Mouse (Mus musculus) stomach, postnatal 0 days (tissue): ENCODE measurements at regions not wholly inside any gene's neighbourhood (a gene's known extent, or its start where the extent isn't known, plus 50 kb on each side); places are given as distances from the start of the nearest gene placed in this dataset.

ENCODE experiments used
- ATAC-seq: fragments of 200-750 bp; cut with Nextera tagmentation; 2 replicates; pipeline ENCODE4 v1.8.0; 2017; ENCODE audit not compliant: low FRiP score, low TSS enrichment
- DNase-seq: peaks from one replicate; pipeline ENCODE4 v3.0.0-alpha.2; 2016; ENCODE audit warnings: low spot score
- H3K27ac ChIP-seq: fragments of 300-500 bp; sonication (generic); replicated peaks from 2 replicates; pipeline ENCODE4 v1.5.1; 2014; ENCODE audit warnings: mild to moderate bottlenecking, control low read depth
- H3K27me3 ChIP-seq: fragments of 300-500 bp; sonication (generic); 2 replicates; pipeline ENCODE4 v1.6.1; 2014; ENCODE audit warnings: low read length; ENCODE audit not compliant: control insufficient read depth, insufficient read depth
- H3K36me3 ChIP-seq: fragments of 300-500 bp; sonication (generic); 2 replicates; pipeline ENCODE4 v1.6.1; 2014; ENCODE audit warnings: low read length, mixed read lengths; ENCODE audit not compliant: control insufficient read depth, insufficient read depth
- H3K4me1 ChIP-seq: fragments of 300-500 bp; sonication (generic); replicated peaks from 2 replicates; pipeline ENCODE4 v1.6.1; 2014; ENCODE audit warnings: antibody characterized with exemption; ENCODE audit not compliant: control insufficient read depth, insufficient read depth
- H3K4me2 ChIP-seq: fragments of 300-500 bp; sonication (generic); replicated peaks from 2 replicates; pipeline ENCODE4 v1.6.1; 2014; ENCODE audit warnings: low read depth, mild to moderate bottlenecking, control low read depth, moderate library complexity
- H3K4me3 ChIP-seq: fragments of 300-500 bp; sonication (generic); 2 replicates; pipeline ENCODE4 v1.5.1; 2014; ENCODE audit warnings: low read depth, low read length, control low read depth
- H3K9ac ChIP-seq: fragments of 300-500 bp; sonication (generic); 2 replicates; pipeline ENCODE4 v1.6.1; 2014; ENCODE audit warnings: mild to moderate bottlenecking, low read length, control low read depth, mixed read lengths
- H3K9me3 ChIP-seq: fragments of 300-500 bp; sonication (generic); 2 replicates; pipeline ENCODE4 v1.6.1; 2016; ENCODE audit warnings: low read length; ENCODE audit not compliant: control insufficient read depth
- CTCF ChIP-seq: IDR thresholded peaks from 2 replicates; pipeline ENCODE4 v1.5.1; 2016; ENCODE audit warnings: antibody characterized with exemption, low read depth, mild to moderate bottlenecking, moderate library complexity
- EP300 ChIP-seq: optimal IDR thresholded peaks from 2 replicates; pipeline ENCODE3; 2016; ENCODE audit warnings: antibody characterized with exemption
- WGBS: fragments of 180-500 bp; shearing (Covaris S2); extraction: QIAGEN DNeasy Blood & Tissue Kit; methylation state at CpG from one replicate; pipeline ENCODE4 v1.1.7; 2014; 5-methylcytosine and 5-hydroxymethylcytosine counted together

- Histone ChIP-seq H3K4me1 (no peaks in the 10 kb centered on the region), H3K9ac (no peak overlapping the region), H3K36me3 (no peaks in the 10 kb centered on the region), H3K9me3 (no peaks in the 10 kb centered on the region), H3K4me2 (no peak overlapping the region), H3K4me3 (no peak overlapping the region), H3K27me3 (no peaks in the 10 kb centered on the region), H3K27ac (no peak overlapping the region)
- ATAC-seq (no peak), DNase-seq (no peak)
- no peak for TF ChIP-seq EP300
- no peak for TF ChIP-seq CTCF
- WGBS, result 56% methylated on average over 3 of the region's 3 CpGs
Measured at GRCm38 (mm10) chr3:80285246-80285645, 400.9 kb downstream of the Fam198b start.

DNA sequence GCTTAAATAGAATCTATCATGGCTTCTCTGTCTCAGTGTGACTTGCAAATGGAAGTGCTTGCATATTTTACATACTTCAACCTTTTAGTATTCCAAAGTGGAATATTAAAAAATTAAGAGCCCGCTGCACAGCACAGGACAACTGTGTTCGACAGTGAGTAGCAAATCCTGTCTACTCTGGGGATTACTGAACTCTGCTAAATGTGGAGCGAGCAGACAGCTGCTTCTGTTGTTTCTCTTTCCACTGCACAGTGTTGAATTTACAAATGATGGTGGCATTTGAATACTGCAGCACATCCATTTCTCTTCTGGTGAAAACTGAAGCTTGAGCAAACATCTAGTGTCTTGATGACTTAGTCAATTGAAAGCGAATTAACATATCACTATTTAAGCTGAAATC is 409.2 kb downstream of the Fam198b start:
- Histone ChIP-seq H3K9me3 (no peaks in the 10 kb centered on the region), H3K36me3 (no peaks in the 10 kb centered on the region), H3K9ac (no peak overlapping the region), H3K27ac (no peak overlapping the region), H3K4me2 (no peak overlapping the region), H3K4me1 (no peaks in the 10 kb centered on the region), H3K27me3 (no peaks in the 10 kb centered on the region), H3K4me3 (no peak overlapping the region)
- 72% methylated on average over 4 of the region's 4 CpGs for WGBS
- no peak for ATAC-seq
- no peak for DNase-seq
- no peak for TF ChIP-seq EP300
- no peak for TF ChIP-seq CTCF

DNA sequence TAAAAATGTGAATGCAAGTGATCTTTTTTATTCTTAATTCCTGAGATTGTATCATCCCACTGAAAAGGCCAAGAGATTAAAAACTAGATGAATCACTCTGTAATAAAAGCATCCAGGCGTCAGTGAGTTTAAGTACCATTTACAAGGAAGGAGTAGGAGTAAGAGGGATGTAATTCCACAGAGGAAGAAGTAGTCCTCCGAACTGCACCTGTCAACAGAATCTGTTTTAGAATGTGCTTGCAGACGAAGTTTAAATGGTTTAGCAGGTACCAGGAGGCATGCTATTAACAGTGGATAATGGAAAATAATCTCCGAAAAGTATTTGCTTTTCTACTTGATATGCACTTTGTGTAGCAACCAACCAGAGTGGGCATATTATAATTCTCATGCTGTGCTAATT is 423.3 kb downstream of the Fam198b start:
- Histone ChIP-seq H3K4me3 (no peak overlapping the region), H3K9ac (no peak overlapping the region), H3K36me3 (no peaks in the 10 kb centered on the region), H3K9me3 (no peaks in the 10 kb centered on the region), H3K4me2 (no peak overlapping the region), H3K27ac (no peak overlapping the region), H3K27me3 (no peaks in the 10 kb centered on the region), H3K4me1 (no peaks in the 10 kb centered on the region)
- TF ChIP-seq EP300, result no peak
- no peak for TF ChIP-seq CTCF
- 58% methylated on average over 4 of the region's 4 CpGs for WGBS
- ATAC-seq, result no peak
- no peak for DNase-seq

DNA sequence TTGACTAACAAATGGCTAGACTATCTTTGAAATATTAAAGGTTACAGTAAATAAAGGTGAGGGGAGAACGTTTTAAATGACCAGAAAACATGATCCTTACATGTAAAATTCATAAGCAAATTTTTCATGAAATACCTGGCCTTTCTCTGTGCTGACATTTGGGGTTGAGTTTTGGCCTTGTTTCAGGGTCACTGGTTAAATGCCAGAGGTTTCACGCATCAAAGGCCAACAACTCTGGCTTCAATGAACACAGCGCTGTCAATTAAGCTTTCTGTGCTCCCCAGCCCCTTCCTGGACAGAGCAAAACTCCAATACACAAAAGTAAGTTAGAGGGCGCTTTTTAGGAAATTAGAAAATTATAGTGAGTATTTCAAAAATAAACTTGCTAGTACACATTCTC is 425.6 kb downstream of the Fam198b start:
- H3K4me3 ChIP-seq, result no peak overlapping the region
- H3K9me3 ChIP-seq, result no peaks in the 10 kb centered on the region
- no peaks in the 10 kb centered on the region for H3K36me3 ChIP-seq
- no peak overlapping the region for H3K27ac ChIP-seq
- no peak overlapping the region for H3K9ac ChIP-seq
- no peaks in the 10 kb centered on the region for H3K4me1 ChIP-seq
- DNase-seq (no peak), ATAC-seq (no peak)
- TF ChIP-seq EP300 (no peak), CTCF (no peak)
- no peak overlapping the region for H3K4me2 ChIP-seq
- WGBS, result 66% methylated on average over 4 of the region's 4 CpGs
- H3K27me3 ChIP-seq, result no peaks in the 10 kb centered on the region

DNA sequence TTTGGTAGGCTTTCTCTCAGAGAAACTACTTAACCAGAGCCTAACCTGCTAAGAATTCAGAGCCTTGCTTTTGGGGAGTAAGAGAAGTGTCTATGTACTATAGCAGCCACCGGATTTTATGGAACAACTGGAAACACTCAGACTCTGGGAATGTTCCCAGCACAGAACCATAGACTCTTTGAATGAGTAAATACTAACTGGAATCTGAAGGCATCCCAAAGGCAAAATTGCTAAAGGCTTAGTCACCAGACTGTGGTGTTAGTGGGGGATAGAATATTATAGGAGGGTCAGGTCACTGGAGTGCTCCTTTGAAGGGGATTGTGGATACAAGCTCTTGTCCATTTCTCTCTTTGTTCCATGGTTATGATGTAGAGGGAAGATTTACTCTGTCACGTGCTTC is 427.4 kb downstream of the Fam198b start:
- Histone ChIP-seq H3K27ac (no peak overlapping the region), H3K9ac (no peak overlapping the region), H3K4me3 (no peak overlapping the region), H3K27me3 (no peaks in the 10 kb centered on the region), H3K4me2 (no peak overlapping the region), H3K9me3 (no peaks in the 10 kb centered on the region), H3K36me3 (no peaks in the 10 kb centered on the region), H3K4me1 (no peaks in the 10 kb centered on the region)
- TF ChIP-seq EP300 (no peak), CTCF (no peak)
- 76% methylated on average over 2 of the region's 2 CpGs for WGBS
- ATAC-seq (no peak), DNase-seq (no peak)

DNA sequence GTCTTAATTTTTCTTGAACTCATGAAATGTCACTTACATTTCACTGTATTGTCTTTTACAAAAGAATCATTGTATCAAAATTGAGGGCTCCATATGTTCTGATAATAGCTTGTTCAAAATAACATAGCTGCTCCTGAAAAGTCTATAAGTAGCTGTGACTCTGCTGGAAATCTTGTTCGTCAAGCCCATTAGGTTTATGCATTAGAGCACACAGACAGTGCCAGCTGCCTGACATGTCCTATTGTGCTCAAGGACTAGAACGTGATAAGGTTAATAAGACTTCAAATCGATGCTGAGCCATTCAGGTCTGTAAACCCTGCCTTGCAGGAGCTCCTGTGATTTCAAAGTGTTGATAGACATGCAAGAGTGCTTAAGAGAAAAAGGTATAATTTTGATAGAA is 438.0 kb downstream of the Fam198b start:
- Histone ChIP-seq H3K4me1 (no peaks in the 10 kb centered on the region), H3K9me3 (no peaks in the 10 kb centered on the region), H3K27ac (no peak overlapping the region), H3K9ac (no peak overlapping the region), H3K36me3 (no peaks in the 10 kb centered on the region), H3K4me2 (no peak overlapping the region), H3K27me3 (no peaks in the 10 kb centered on the region), H3K4me3 (no peak overlapping the region)
- ATAC-seq, result no peak
- WGBS, result 62% methylated on average over 3 of the region's 3 CpGs
- TF ChIP-seq CTCF (no peak), EP300 (no peak)
- DNase-seq, result no peak
